Comparison of ENCODE assay signal across 14 mouse cellular contexts in the genomic region with DNA sequence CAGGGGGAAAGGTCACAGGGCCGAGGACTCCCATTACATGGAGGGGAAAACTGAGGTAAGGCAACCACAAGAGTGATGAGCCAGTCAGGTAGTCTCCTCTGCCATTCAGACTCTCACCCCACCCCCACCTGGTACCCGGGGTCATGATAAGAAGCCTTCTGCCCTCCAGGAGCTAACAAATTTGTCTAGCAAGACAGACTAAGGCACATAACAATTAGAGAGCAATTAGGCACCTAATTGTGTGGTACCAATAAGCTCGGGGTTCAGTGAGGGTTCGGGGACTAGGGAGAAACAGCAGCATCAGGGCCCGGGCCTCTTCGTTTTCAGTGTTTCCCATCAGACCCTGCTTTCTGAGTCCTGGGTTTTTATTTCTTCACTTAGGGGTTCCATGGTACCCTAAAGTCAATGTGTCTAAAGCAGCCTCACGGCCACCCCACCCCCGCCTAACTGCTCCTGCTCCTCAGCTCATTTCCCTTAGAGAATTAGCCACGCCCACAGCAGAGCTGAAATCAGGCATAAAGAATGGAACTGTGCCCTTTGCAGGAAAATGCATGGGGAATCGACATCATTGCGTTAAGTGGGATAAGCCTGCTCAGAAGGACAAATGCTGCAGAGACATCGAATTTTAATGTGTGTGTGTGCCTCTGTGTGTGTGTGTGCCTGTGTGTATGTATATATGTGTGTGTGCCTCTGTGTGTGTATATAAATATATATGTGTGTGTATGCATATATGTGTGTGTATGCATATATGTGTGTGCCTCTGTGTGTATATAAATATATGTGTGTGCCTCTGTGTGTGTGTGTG.
DNase-seq lines count a peak whose midpoint lies in the region; ATAC-seq and TF ChIP-seq lines count a peak whose summit lies in the region.
"Had no signal": no experiment of that assay in that cellular context is flagged by ENCODE, and none has a peak within 500 bp of the region (broad histone marks: within the 10 kb centered on the region; RNA-seq: fewer than 3 reads in every experiment).

No protein-coding gene starts in this region.

- H3K27me3 ChIP-seq in neural tube, embryonic 13.5 days = peaks cover 27% of the 10 kb centered on the region
- no peaks in the 10 kb centered on the region for H3K27me3 ChIP-seq in forebrain, postnatal 0 days (ENCODE audit: insufficient read depth, low read length)
- no peaks in the 10 kb centered on the region for H3K27me3 ChIP-seq in midbrain, embryonic 14.5 days (ENCODE audit: control insufficient read depth, insufficient read depth, low read length)
- H3K27me3 ChIP-seq in thymus, adult 2 months (ENCODE audit: control insufficient read depth, insufficient read depth, low read length) = no peaks in the 10 kb centered on the region

- peaks cover 11% of the 10 kb centered on the region; the same call in 1 of the 2 replicates for H3K9me3 ChIP-seq in neural tube, embryonic 13.5 days
- H3K9me3 ChIP-seq in forebrain, postnatal 0 days (ENCODE audit: low read length) = peaks cover 5% of the 10 kb centered on the region; the same call in 1 of the 2 replicates
- H3K9me3 ChIP-seq in midbrain, embryonic 14.5 days (ENCODE audit: control insufficient read depth, low read length) = no peaks in the 10 kb centered on the region
- H3K9me3 ChIP-seq: limb, embryonic 10.5 days; liver, embryonic 12.5 days had no signal

- no peak for DNase-seq in neural tube, embryonic 10.5 days (ENCODE audit: extremely low spot score, low spot score)
- peak; percentile 34 for DNase-seq in forebrain, postnatal 0 days
- peak; percentile 42 for DNase-seq in midbrain, embryonic 14.5 days
- no peak for DNase-seq in thymus, postnatal 10 days (ENCODE audit: low spot score in 2 of 2)
- DNase-seq in thymus, postnatal 25 days = no peak
- no peak for DNase-seq in thymus, adult 2 months
- DNase-seq: cerebellum, adult 11 months; gastrocnemius, postnatal 36 days; heart, postnatal 36 days; kidney, postnatal 14 days had no signal

- no peak for TF ChIP-seq POLR2A in thymus, adult 2 months (IDR thresholded peaks at IDR 0.05; ENCODE audit: control insufficient read depth, extremely low read depth, insufficient read depth, low read length, poor library complexity)

- WGBS in neural tube, embryonic 13.5 days = 30% methylated on average over 12 of the region's 12 CpGs
- 20% methylated on average over 12 of the region's 12 CpGs for WGBS in forebrain, postnatal 0 days
- WGBS in midbrain, embryonic 14.5 days = 48% methylated on average over 12 of the region's 12 CpGs
- WGBS in thymus, adult 2 months = 70% methylated on average over 12 of the region's 12 CpGs

- TF ChIP-seq CTCF in forebrain, postnatal 0 days (IDR thresholded peaks at IDR 0.05; ENCODE audit: low read depth) = no peak
- TF ChIP-seq CTCF in thymus, adult 2 months (IDR thresholded peaks at IDR 0.05; ENCODE audit: borderline replicate concordance, control insufficient read depth, extremely low read depth, insufficient read depth, low read length, poor library complexity) = no peak

- no peak overlapping the region for H3K4me3 ChIP-seq in neural tube, embryonic 13.5 days
- H3K4me3 ChIP-seq in forebrain, postnatal 0 days (ENCODE audit: low read depth, low read length) = no peak overlapping the region
- H3K4me3 ChIP-seq in midbrain, embryonic 14.5 days (replicated peaks; ENCODE audit: low read depth, low read length) = no peak overlapping the region
- no peak overlapping the region for H3K4me3 ChIP-seq in thymus, adult 2 months (ENCODE audit: control insufficient read depth, insufficient read depth, low read length)
- H3K4me3 ChIP-seq: heart, embryonic 12.5 days; liver, embryonic 12.5 days had no signal

- 0 out of 2 replicates have a peak, but pooled peaks have one; percentile 4 for ATAC-seq in neural tube, embryonic 13.5 days (ENCODE audit: low read depth)
- ATAC-seq in forebrain, postnatal 0 days = no peak
- ATAC-seq in midbrain, embryonic 14.5 days (ENCODE audit: low FRiP score, low TSS enrichment) = no peak
- ATAC-seq: liver, embryonic 12.5 days had no signal

- H3K27ac ChIP-seq in neural tube, embryonic 13.5 days (replicated peaks) = peak overlapping the region; percentile 86
- no peak overlapping the region for H3K27ac ChIP-seq in forebrain, postnatal 0 days (ENCODE audit: low read depth, low read length)
- peak overlapping the region; percentile 86 for H3K27ac ChIP-seq in midbrain, embryonic 14.5 days (replicated peaks; ENCODE audit: low read depth, low read length)
- no peak overlapping the region for H3K27ac ChIP-seq in thymus, adult 2 months (ENCODE audit: control insufficient read depth, insufficient read depth, low read length)
- H3K27ac ChIP-seq: liver, embryonic 12.5 days had no signal

- peaks cover 29% of the 10 kb centered on the region for H3K4me1 ChIP-seq in neural tube, embryonic 13.5 days (replicated peaks)
- peaks cover 3% of the 10 kb centered on the region; the same call in 1 of the 2 replicates for H3K4me1 ChIP-seq in forebrain, postnatal 0 days (ENCODE audit: insufficient read depth)
- H3K4me1 ChIP-seq in midbrain, embryonic 14.5 days (ENCODE audit: control insufficient read depth, insufficient read depth, low read length) = peaks cover 15% of the 10 kb centered on the region
- H3K4me1 ChIP-seq in thymus, adult 2 months (replicated peaks; ENCODE audit: control insufficient read depth, insufficient read depth, low read length) = no peaks in the 10 kb centered on the region
- H3K4me1 ChIP-seq: heart, embryonic 12.5 days; liver, embryonic 12.5 days had no signal

- H3K36me3 ChIP-seq in neural tube, embryonic 13.5 days = no peaks in the 10 kb centered on the region
- no peaks in the 10 kb centered on the region for H3K36me3 ChIP-seq in forebrain, postnatal 0 days (ENCODE audit: insufficient read depth)
- no peaks in the 10 kb centered on the region for H3K36me3 ChIP-seq in midbrain, embryonic 14.5 days (ENCODE audit: control insufficient read depth, insufficient read depth, low read length)
- H3K36me3 ChIP-seq in thymus, adult 2 months (ENCODE audit: control insufficient read depth, insufficient read depth, low read length) = no peaks in the 10 kb centered on the region
- H3K36me3 ChIP-seq: heart, embryonic 12.5 days; limb, embryonic 10.5 days; liver, embryonic 12.5 days had no signal

- H3K4me2 ChIP-seq in neural tube, embryonic 13.5 days = no peak overlapping the region
- H3K4me2 ChIP-seq in forebrain, postnatal 0 days (ENCODE audit: low read depth) = no peak overlapping the region
- no peak overlapping the region for H3K4me2 ChIP-seq in midbrain, embryonic 14.5 days (ENCODE audit: low read length)
- H3K4me2 ChIP-seq: heart, embryonic 12.5 days; liver, embryonic 12.5 days had no signal

- no peak overlapping the region for H3K9ac ChIP-seq in neural tube, embryonic 13.5 days
- no peak overlapping the region for H3K9ac ChIP-seq in forebrain, postnatal 0 days
- no peak overlapping the region for H3K9ac ChIP-seq in midbrain, embryonic 14.5 days (replicated peaks; ENCODE audit: low read length)
- H3K9ac ChIP-seq: heart, embryonic 12.5 days; liver, embryonic 12.5 days had no signal

Comparison
In these comparisons a context has a peak if more than half of its experiments do, and no peak if none do; other contexts are left out.
1. H3K27ac ChIP-seq: peak in neural tube, embryonic 13.5 days (single experiment) and midbrain, embryonic 14.5 days (single experiment); none in forebrain, postnatal 0 days (single experiment) and thymus, adult 2 months (single experiment).
2. DNase-seq: peak in forebrain, postnatal 0 days (single experiment) and midbrain, embryonic 14.5 days (single experiment); none in neural tube, embryonic 10.5 days (single experiment), thymus, postnatal 10 days (0 of 2), thymus, postnatal 25 days (single experiment) and thymus, adult 2 months (single experiment).